ENCODE assay signal across 8 mouse cellular contexts in genomic region chr3:87174769-87175437, GRCm38 (mm10). TPM values are rescaled to one million over a fixed set of nuclear protein-coding genes. Genes with fewer than 3 reads are reported as not detected.
A peak's percentile ranks its signal among the peaks of the same experiment; 100 is the strongest.
DNase-seq lines count a peak whose midpoint lies in the region; ATAC-seq and TF ChIP-seq lines count a peak whose summit lies in the region.

No protein-coding gene starts in this region.

- 1% methylated on average over 25 of the region's 25 CpGs for WGBS in heart, embryonic 14.5 days
- 2% methylated on average over 25 of the region's 25 CpGs for WGBS in forebrain, postnatal 0 days

- peak overlapping the region; percentile 75 to 82 for H3K27ac ChIP-seq in heart, embryonic 14.5 days (replicated peaks in 1 of 2; ENCODE audit: control insufficient read depth in 1 of 2, insufficient read depth in 1 of 2, low read depth in 2 of 2, low read length in 2 of 2)
- H3K27ac ChIP-seq in ES-Bruce4 (ENCODE audit: insufficient read depth, low read length) = no peak overlapping the region
- peak overlapping the region; percentile 74 for H3K27ac ChIP-seq in forebrain, postnatal 0 days (ENCODE audit: low read depth, low read length)

- peak overlapping the region; percentile 91 for H3K9ac ChIP-seq in heart, embryonic 14.5 days (ENCODE audit: low read length)
- H3K9ac ChIP-seq in ES-Bruce4 (ENCODE audit: low read depth, poor library complexity, severe bottlenecking) = peak overlapping the region; percentile 83
- peak overlapping the region; percentile 63 for H3K9ac ChIP-seq in forebrain, postnatal 0 days

- H3K9me3 ChIP-seq in heart, embryonic 14.5 days (ENCODE audit: control insufficient read depth, low read length) = no peaks in the 10 kb centered on the region
- no peaks in the 10 kb centered on the region for H3K9me3 ChIP-seq in ES-Bruce4 (replicated peaks; ENCODE audit: control insufficient read depth, insufficient read depth, low read length, poor library complexity, severe bottlenecking)
- no peaks in the 10 kb centered on the region for H3K9me3 ChIP-seq in forebrain, postnatal 0 days (ENCODE audit: low read length)

- ATAC-seq in heart, embryonic 14.5 days (ENCODE audit: insufficient number of reproducible peaks, insufficient read depth, low FRiP score, low read depth) = no peak; the same call in 1 of the 2 replicates
- peak; percentile 1; the same call in 1 of the 2 replicates for ATAC-seq in forebrain, postnatal 0 days

- H3K27me3 ChIP-seq in heart, embryonic 14.5 days (ENCODE audit: control insufficient read depth, insufficient read depth, low read length) = no peaks in the 10 kb centered on the region; the same call in 1 of the 2 replicates
- no peaks in the 10 kb centered on the region for H3K27me3 ChIP-seq in ES-Bruce4 (ENCODE audit: control insufficient read depth, insufficient read depth, low read length, poor library complexity, severe bottlenecking)
- no peaks in the 10 kb centered on the region for H3K27me3 ChIP-seq in forebrain, postnatal 0 days (ENCODE audit: insufficient read depth, low read length)

- peaks cover 14 to 31% of the 10 kb centered on the region in 2 experiments for H3K4me1 ChIP-seq in heart, embryonic 14.5 days (ENCODE audit: control insufficient read depth in 2 of 2, insufficient read depth in 2 of 2, low read length in 2 of 2)
- H3K4me1 ChIP-seq in ES-Bruce4 (ENCODE audit: control insufficient read depth, insufficient read depth, low read length) = peaks cover 2% of the 10 kb centered on the region
- H3K4me1 ChIP-seq in forebrain, postnatal 0 days (ENCODE audit: insufficient read depth) = peaks cover 16% of the 10 kb centered on the region

- H3K4me3 ChIP-seq in heart, embryonic 14.5 days (ENCODE audit: control insufficient read depth in 1 of 2, insufficient read depth in 1 of 2, low read depth in 1 of 2, low read length in 2 of 2) = peak overlapping the region; percentile 74 to 83
- peak overlapping the region; percentile 70 for H3K4me3 ChIP-seq in ES-Bruce4 (ENCODE audit: low read depth, low read length)
- H3K4me3 ChIP-seq in forebrain, postnatal 0 days (ENCODE audit: low read depth, low read length) = peak overlapping the region; percentile 65

- intact Hi-C loops in heart, postnatal 14 days (cut with DNase I) = loop anchor here (1.0 to 2.0 kb wide), 2 partner anchors 85 to 142 kb away; no protein-coding TSS in a partner anchor
- intact Hi-C loops in gastrocnemius, postnatal 14 days (cut with DNase I; ENCODE audit: low total_unique reads) = loop anchor here (5.0 kb wide), 2 partner anchors 83 to 138 kb away; no protein-coding TSS in a partner anchor

- H3K4me2 ChIP-seq in heart, embryonic 14.5 days (ENCODE audit: low read length) = peak overlapping the region; percentile 91
- peak overlapping the region; percentile 74 for H3K4me2 ChIP-seq in forebrain, postnatal 0 days (ENCODE audit: low read depth)

- H3K36me3 ChIP-seq in heart, embryonic 14.5 days (ENCODE audit: control insufficient read depth, insufficient read depth, low read length) = no peaks in the 10 kb centered on the region
- H3K36me3 ChIP-seq in ES-Bruce4 (ENCODE audit: control insufficient read depth, insufficient read depth, low read length, poor library complexity, severe bottlenecking) = no peaks in the 10 kb centered on the region
- H3K36me3 ChIP-seq in forebrain, postnatal 0 days (ENCODE audit: insufficient read depth) = no peaks in the 10 kb centered on the region

- no peak for TF ChIP-seq POLR2A in ES-Bruce4 (IDR thresholded peaks at IDR 0.05; ENCODE audit: insufficient read depth, low read length)

- TF ChIP-seq EP300 in ES-Bruce4 (IDR thresholded peaks at IDR 0.05; ENCODE audit: insufficient read depth, low read depth, low read length) = no peak

- TF ChIP-seq CTCF in ES-Bruce4 (IDR thresholded peaks at IDR 0.05; ENCODE audit: low read depth, low read length) = no peak
- no peak; the same call in none of the 2 replicates for TF ChIP-seq CTCF in forebrain, postnatal 0 days (IDR thresholded peaks at IDR 0.05; ENCODE audit: low read depth)

- no peak for DNase-seq in heart, postnatal 14 days
- no peak for DNase-seq in forebrain, postnatal 0 days
- DNase-seq in lung, postnatal 10 days = peak; percentile 9
- no peak for DNase-seq in layer of hippocampus, postnatal 25 days (ENCODE audit: extremely low spot score in 1 of 2, low spot score in 1 of 2)
- DNase-seq in left cerebral cortex, adult 11 months (ENCODE audit: low spot score) = no peak
- DNase-seq in gastrocnemius, postnatal 14 days = no peak

RNA-seq across cellular contexts. Expression of gene Kirrel, which starts 0.4 kb away (rescaled TPM):
- polyA plus RNA-seq in heart, embryonic 14.5 days (2014; fragmentation: Nextera tagmentation; extraction: Ambion mirVana) = 6.1 and 7.3 TPM in 2 replicates
- 1 to 10 TPM; 8.8 to 9.9 TPM for total RNA-seq in heart, postnatal 14 days (2021)
- 38.3 and 39.9 TPM in 2 replicates for polyA plus RNA-seq in ES-Bruce4 (2011; ENCODE audit: insufficient read depth, insufficient read length, low read depth, missing spikeins)
- 4.7 and 6.9 TPM in 2 replicates for total RNA-seq in forebrain, postnatal 0 days (2014; rRNA removed)
- 1.1 and 2.2 TPM in 2 replicates for polyA plus RNA-seq in forebrain, postnatal 0 days (2015; fragmentation: Nextera tagmentation; extraction: Ambion mirVana)
- 1 to 10 TPM; 3.4 TPM for total RNA-seq in layer of hippocampus, postnatal 25 days (2021)
- total RNA-seq in gastrocnemius, postnatal 14 days (2021) = 10 to 100 TPM in 1 of 2 experiments, 1 to 10 TPM in 1; 8.4 to 10.5 TPM
